Comparison of ENCODE assay signal across 7 mouse cellular contexts in genomic region chr10:59539533-59539875, GRCm38 (mm10).
DNase-seq lines count a peak whose midpoint lies in the region; ATAC-seq and TF ChIP-seq lines count a peak whose summit lies in the region.

No protein-coding gene starts in this region.

- H3K36me3 ChIP-seq in lung, postnatal 0 days (ENCODE audit: insufficient read depth, low read length) = no peaks in the 10 kb centered on the region

- no peak overlapping the region for H3K4me3 ChIP-seq in lung, postnatal 0 days (ENCODE audit: low read depth, low read length)

- peak; percentile 34 for DNase-seq in NIH3T3 (ENCODE audit: low read depth)
- peak; percentile 25 to 44 for DNase-seq in adrenal gland, postnatal 4 days (ENCODE audit: low spot score in 2 of 2)
- DNase-seq in fibroblast of lung, adult 2 months (ENCODE audit: low read depth) = peak; percentile 29
- peak; percentile 41 to 44 for DNase-seq in heart, postnatal 36 days
- peak; percentile 53 to 73 for DNase-seq in layer of hippocampus, adult 18-20 months (ENCODE audit: low spot score in 2 of 2)
- DNase-seq in lung, postnatal 0 days (ENCODE audit: low spot score) = peak; percentile 63
- peak; percentile 65 for DNase-seq in ovary, postnatal 36 days (ENCODE audit: low spot score)

- intact Hi-C loops in heart, postnatal 36 days (cut with DNase I) = no loop called here

- TF ChIP-seq CTCF in lung, postnatal 0 days (IDR thresholded peaks at IDR 0.05) = no peak

- TF ChIP-seq EP300 in lung, postnatal 0 days (IDR thresholded peaks at IDR 0.05) = no peak

- no peak overlapping the region for H3K9ac ChIP-seq in lung, postnatal 0 days (replicated peaks; ENCODE audit: low read depth)

- H3K9me3 ChIP-seq in lung, postnatal 0 days (ENCODE audit: low read length) = no peaks in the 10 kb centered on the region

- peak overlapping the region; percentile 54 for H3K4me2 ChIP-seq in lung, postnatal 0 days (replicated peaks; ENCODE audit: low read depth, low read length)

- peaks cover 4% of the 10 kb centered on the region; the same call in 1 of the 2 replicates for H3K4me1 ChIP-seq in lung, postnatal 0 days (ENCODE audit: insufficient read depth, low read depth, low read length)

- H3K27ac ChIP-seq in lung, postnatal 0 days (ENCODE audit: low read length) = no peak overlapping the region

- 3% methylated on average over 12 of the region's 12 CpGs for WGBS in lung, postnatal 0 days

- H3K27me3 ChIP-seq in lung, postnatal 0 days (replicated peaks; ENCODE audit: insufficient read depth, low read length) = no peaks in the 10 kb centered on the region

- ATAC-seq in lung, postnatal 0 days = peak; percentile 62
